Mouse (Mus musculus) fibroblast of lung, adult 2 months (primary cell): ENCODE measurements around the gene Micu1.

ENCODE experiments used
- DNase-seq: peaks from one replicate; pipeline ENCODE4 v3.0.0-alpha.2; 2011; ENCODE audit warnings: low read depth

Micu1 gene

GRCm38 (mm10) chr10:59778137-59778710 is 75.9 kb downstream of the Micu1 start:
- DNase-seq = no peak

GRCm38 (mm10) chr10:59780698-59781097 is 78.4 kb downstream of the Micu1 start:
- no peak for DNase-seq

- no peak for DNase-seq
Observed at GRCm38 (mm10) chr10:59781205-59781931, 79.1 kb downstream of the Micu1 start.

- no peak for DNase-seq
Observed at GRCm38 (mm10) chr10:59784731-59785685, 82.7 kb downstream of the Micu1 start.

GRCm38 (mm10) chr10:59786289-59786688 is 84.0 kb downstream of the Micu1 start:
- peak; percentile 17 for DNase-seq

- DNase-seq = no peak
Observed at GRCm38 (mm10) chr10:59787140-59787800, 85.0 kb downstream of the Micu1 start.

- DNase-seq = no peak
Observed at GRCm38 (mm10) chr10:59787870-59788269, 85.6 kb downstream of the Micu1 start.

GRCm38 (mm10) chr10:59790291-59790929 is 88.1 kb downstream of the Micu1 start:
- no peak for DNase-seq

GRCm38 (mm10) chr10:59791896-59792295 is 89.6 kb downstream of the Micu1 start:
- no peak for DNase-seq

- no peak for DNase-seq
Observed at GRCm38 (mm10) chr10:59792575-59793176, 90.4 kb downstream of the Micu1 start.

GRCm38 (mm10) chr10:59793454-59793853 is 91.2 kb downstream of the Micu1 start:
- DNase-seq = no peak

- no peak for DNase-seq
Observed at GRCm38 (mm10) chr10:59795085-59795484, 92.8 kb downstream of the Micu1 start.

- no peak for DNase-seq
Observed at GRCm38 (mm10) chr10:59795902-59796301, 93.6 kb downstream of the Micu1 start.

- no peak for DNase-seq
Observed at GRCm38 (mm10) chr10:59798371-59798770, 96.1 kb downstream of the Micu1 start.

- no peak for DNase-seq
Observed at GRCm38 (mm10) chr10:59799303-59800044, 97.2 kb downstream of the Micu1 start.

GRCm38 (mm10) chr10:59800159-59800558 is 97.9 kb downstream of the Micu1 start:
- peak; percentile 12 for DNase-seq

- no peak for DNase-seq
Observed at GRCm38 (mm10) chr10:59800826-59801501, 98.7 kb downstream of the Micu1 start.

GRCm38 (mm10) chr10:59808677-59809076 is 106.4 kb downstream of the Micu1 start:
- DNase-seq = no peak

GRCm38 (mm10) chr10:59809991-59810574 is 107.8 kb downstream of the Micu1 start:
- DNase-seq = no peak
